Mouse (Mus musculus): ENCODE measurements around the gene Nelfb. TPM values are rescaled to one million over a fixed set of nuclear protein-coding genes. Genes with fewer than 3 reads are reported as not detected.

Nelfb gene
- 42.2 and 43.2 TPM in 2 replicates for polyA plus RNA-seq (2015; fragmentation: Nextera tagmentation; extraction: Ambion mirVana)

GRCm38 (mm10) chr2:25211121-25211670 is at the start of gene Nelfb:
Gene Nelfb (minus strand): TSS chr2:25211489.

GRCm38 (mm10) chr2:25255284-25255779 is 44.0 kb upstream of the Nelfb start, which contains the start of gene Tmem203:
Gene Tmem203 (plus strand): TSS chr2:25255439.

GRCm38 (mm10) chr2:25246183-25247072 is 35.1 kb upstream of the Nelfb start, which contains the start of gene AL732309.1:
Gene AL732309.1 (minus strand): TSS chr2:25246863.

GRCm38 (mm10) chr2:25242101-25242506 is 30.8 kb upstream of the Nelfb start, which contains the start of the genes Rnf208 and Cysrt1:
Gene Rnf208 (plus strand): TSS chr2:25242255.
Gene Cysrt1 (minus strand): TSS chr2:25242452.

GRCm38 (mm10) chr2:25236614-25237013 is 25.3 kb upstream of the Nelfb start, which contains the start of gene Rnf224:
Gene Rnf224 (minus strand): TSS chr2:25236787.

GRCm38 (mm10) chr2:25234050-25234449 is 22.8 kb upstream of the Nelfb start, which contains the start of gene Slc34a3:
Gene Slc34a3 (minus strand): TSS chr2:25234364.

GRCm38 (mm10) chr2:25224492-25224765 is 13.1 kb upstream of the Nelfb start, which contains the start of gene Tubb4b:
Gene Tubb4b (minus strand): TSS chr2:25224702.

GRCm38 (mm10) chr2:25218445-25218844 is 7.2 kb upstream of the Nelfb start, which contains the start of gene Fam166a:
Gene Fam166a (plus strand): TSS chr2:25218745.

GRCm38 (mm10) chr2:25214444-25214843 is 3.2 kb upstream of the Nelfb start, which contains the start of gene Stpg3:
Gene Stpg3 (minus strand): TSS chr2:25214637.

GRCm38 (mm10) chr2:25196172-25196954 is 14.9 kb downstream of the Nelfb start, which contains the start of gene Tor4a:
Gene Tor4a (minus strand): TSS chr2:25196886.

GRCm38 (mm10) chr2:25180478-25180903 is 30.8 kb downstream of the Nelfb start, which contains the start of gene Nrarp:
Gene Nrarp (plus strand): TSS chr2:25180758.

Other genes with a start within 250 kb of the Nelfb start
- gene Dph7, start 249.1 kb downstream of the Nelfb start, polyA plus RNA-seq (2015; fragmentation: Nextera tagmentation; extraction: Ambion mirVana): 10.7 and 11.1 TPM in 2 replicates
- 125 and 128 TPM in 2 replicates for gene Mrpl41, start 236.4 kb downstream of the Nelfb start, polyA plus RNA-seq (2015; fragmentation: Nextera tagmentation; extraction: Ambion mirVana)
- gene Pnpla7, start 235.5 kb downstream of the Nelfb start, polyA plus RNA-seq (2015; fragmentation: Nextera tagmentation; extraction: Ambion mirVana): 8.0 and 9.6 TPM in 2 replicates
- gene Nsmf, start 157.1 kb downstream of the Nelfb start, polyA plus RNA-seq (2015; fragmentation: Nextera tagmentation; extraction: Ambion mirVana): 33.9 and 34.8 TPM in 2 replicates
- gene Entpd8, start 131.2 kb downstream of the Nelfb start, polyA plus RNA-seq (2015; fragmentation: Nextera tagmentation; extraction: Ambion mirVana): not detected in 2 replicates
- 0.17 TPM in 1 of 2 replicates, not detected in the other for gene Noxa1, start 116.3 kb downstream of the Nelfb start, polyA plus RNA-seq (2015; fragmentation: Nextera tagmentation; extraction: Ambion mirVana)
- 9.5 and 13.8 TPM in 2 replicates for gene Nrarp, start 30.7 kb downstream of the Nelfb start, polyA plus RNA-seq (2015; fragmentation: Nextera tagmentation; extraction: Ambion mirVana)
- 2.5 and 3.6 TPM in 2 replicates for gene Tor4a, start 14.6 kb downstream of the Nelfb start, polyA plus RNA-seq (2015; fragmentation: Nextera tagmentation; extraction: Ambion mirVana)
- not detected in 2 replicates for gene Stpg3, start 3.1 kb upstream of the Nelfb start, polyA plus RNA-seq (2015; fragmentation: Nextera tagmentation; extraction: Ambion mirVana)
- gene Fam166a, start 7.3 kb upstream of the Nelfb start, polyA plus RNA-seq (2015; fragmentation: Nextera tagmentation; extraction: Ambion mirVana): 0.19 TPM in 1 of 2 replicates, not detected in the other
- gene Tubb4b, start 13.2 kb upstream of the Nelfb start, polyA plus RNA-seq (2015; fragmentation: Nextera tagmentation; extraction: Ambion mirVana): 141 and 191 TPM in 2 replicates
- not detected in 2 replicates for gene Slc34a3, start 22.9 kb upstream of the Nelfb start, polyA plus RNA-seq (2015; fragmentation: Nextera tagmentation; extraction: Ambion mirVana)
- not detected in 2 replicates for gene Rnf224, start 25.3 kb upstream of the Nelfb start, polyA plus RNA-seq (2015; fragmentation: Nextera tagmentation; extraction: Ambion mirVana)
- 0.50 and 1.5 TPM in 2 replicates for gene Rnf208, start 30.8 kb upstream of the Nelfb start, polyA plus RNA-seq (2015; fragmentation: Nextera tagmentation; extraction: Ambion mirVana)
- 8.6 TPM in 1 of 2 replicates, not detected in the other for gene Cysrt1, start 31.0 kb upstream of the Nelfb start, polyA plus RNA-seq (2015; fragmentation: Nextera tagmentation; extraction: Ambion mirVana)
- gene AL732309.1, start 35.4 kb upstream of the Nelfb start, polyA plus RNA-seq (2015; fragmentation: Nextera tagmentation; extraction: Ambion mirVana): 1.2 and 2.0 TPM in 2 replicates
- 27.2 and 29.6 TPM in 2 replicates for gene Tmem203, start 44.0 kb upstream of the Nelfb start, polyA plus RNA-seq (2015; fragmentation: Nextera tagmentation; extraction: Ambion mirVana)
- gene Tprn, start 51.1 kb upstream of the Nelfb start, polyA plus RNA-seq (2015; fragmentation: Nextera tagmentation; extraction: Ambion mirVana): 3.0 and 3.9 TPM in 2 replicates
- 102 and 122 TPM in 2 replicates for gene Ssna1, start 60.9 kb upstream of the Nelfb start, polyA plus RNA-seq (2015; fragmentation: Nextera tagmentation; extraction: Ambion mirVana)
- 51.7 and 54.8 TPM in 2 replicates for gene Anapc2, start 61.0 kb upstream of the Nelfb start, polyA plus RNA-seq (2015; fragmentation: Nextera tagmentation; extraction: Ambion mirVana)
- not detected in 2 replicates for gene Tmem210, start 76.7 kb upstream of the Nelfb start, polyA plus RNA-seq (2015; fragmentation: Nextera tagmentation; extraction: Ambion mirVana)
- gene Lrrc26, start 78.4 kb upstream of the Nelfb start, polyA plus RNA-seq (2015; fragmentation: Nextera tagmentation; extraction: Ambion mirVana): 0.12 and 0.15 TPM in 2 replicates
- gene Grin1, start 107.7 kb upstream of the Nelfb start, polyA plus RNA-seq (2015; fragmentation: Nextera tagmentation; extraction: Ambion mirVana): not detected in 2 replicates
- 29.6 and 33.0 TPM in 2 replicates for gene Man1b1, start 120.8 kb upstream of the Nelfb start, polyA plus RNA-seq (2015; fragmentation: Nextera tagmentation; extraction: Ambion mirVana)
- gene Dpp7, start 144.9 kb upstream of the Nelfb start, polyA plus RNA-seq (2015; fragmentation: Nextera tagmentation; extraction: Ambion mirVana): 8.7 and 10.9 TPM in 2 replicates
- 12.4 and 16.8 TPM in 2 replicates for gene Uap1l1, start 154.2 kb upstream of the Nelfb start, polyA plus RNA-seq (2015; fragmentation: Nextera tagmentation; extraction: Ambion mirVana)
- 5.8 and 6.4 TPM in 2 replicates for gene Sapcd2, start 160.8 kb upstream of the Nelfb start, polyA plus RNA-seq (2015; fragmentation: Nextera tagmentation; extraction: Ambion mirVana)
- 30.8 and 32.7 TPM in 2 replicates for gene Entpd2, start 184.4 kb upstream of the Nelfb start, polyA plus RNA-seq (2015; fragmentation: Nextera tagmentation; extraction: Ambion mirVana)
- 19.3 and 28.5 TPM in 2 replicates for gene Npdc1, start 187.9 kb upstream of the Nelfb start, polyA plus RNA-seq (2015; fragmentation: Nextera tagmentation; extraction: Ambion mirVana)
- gene Fut7, start 211.8 kb upstream of the Nelfb start, polyA plus RNA-seq (2015; fragmentation: Nextera tagmentation; extraction: Ambion mirVana): 0.06 TPM in 1 of 2 replicates, not detected in the other
- gene Abca2, start 217.2 kb upstream of the Nelfb start, polyA plus RNA-seq (2015; fragmentation: Nextera tagmentation; extraction: Ambion mirVana): 1.2 and 1.6 TPM in 2 replicates
- gene Clic3, start 245.3 kb upstream of the Nelfb start, polyA plus RNA-seq (2015; fragmentation: Nextera tagmentation; extraction: Ambion mirVana): 1.0 and 6.2 TPM in 2 replicates
- gene Paxx, start 249.6 kb upstream of the Nelfb start, polyA plus RNA-seq (2015; fragmentation: Nextera tagmentation; extraction: Ambion mirVana): 56.6 and 62.1 TPM in 2 replicates

All from skeletal muscle tissue, postnatal 0 days (tissue).